Mouse (Mus musculus) kidney, adult 2 months (tissue): ENCODE measurements at regions not wholly inside any gene's neighbourhood (a gene's known extent, or its start where the extent isn't known, plus 50 kb on each side); places are given as distances from the start of the nearest gene placed in this dataset.

Experiments used
- CTCF ChIP-seq: fragments of 200-500 bp; conservative IDR thresholded peaks from 2 replicates; pipeline ENCODE4 v1.5.1; 2011; ENCODE audit warnings: low read depth, mild to moderate bottlenecking, control low read depth, low read length, moderate library complexity, mixed read lengths; ENCODE audit not compliant: insufficient read depth, insufficient read length
- POLR2A ChIP-seq: fragments of 200-500 bp; IDR thresholded peaks from one replicate; pipeline ENCODE4 v1.6.1; 2011; ENCODE audit warnings: low read depth, low read length, control low read depth

GRCm38 (mm10) chr8:96843566-96843965, 955.2 kb upstream of the Got2 start:
- TF ChIP-seq CTCF (no peak), POLR2A (no peak)
